8 mouse cellular contexts compared by ENCODE assay signal in genomic region chr17:28233091-28233731, GRCm38 (mm10). TPM values are rescaled to one million over a fixed set of nuclear protein-coding genes. Genes with fewer than 3 reads are reported as not detected.
DNase-seq lines count a peak whose midpoint lies in the region; ATAC-seq and TF ChIP-seq lines count a peak whose summit lies in the region.

No protein-coding gene starts in this region.

- TF ChIP-seq CTCF in spleen, adult 2 months (IDR thresholded peaks at IDR 0.05; ENCODE audit: extremely low read depth, insufficient read depth, insufficient read length, insufficient replicate concordance) = no peak

- peak overlapping the region; percentile 79 for H3K4me2 ChIP-seq in heart, embryonic 12.5 days

- no peak for TF ChIP-seq POLR2A in spleen, adult 2 months (IDR thresholded peaks at IDR 0.05; ENCODE audit: low read depth, low read length)

- 2% methylated on average over 17 of the region's 17 CpGs for WGBS in spleen, adult 2 months
- WGBS in heart, embryonic 12.5 days = 6% methylated on average over 17 of the region's 17 CpGs
- under 1% methylated on average over 17 of the region's 17 CpGs for WGBS in macrophage (ENCODE audit: missing documents)

- H3K27ac ChIP-seq in spleen, adult 2 months (ENCODE audit: insufficient read depth, low read length) = peak overlapping the region; percentile 86
- peak overlapping the region; percentile 58 for H3K27ac ChIP-seq in heart, embryonic 12.5 days (ENCODE audit: poor library complexity, severe bottlenecking)
- peak overlapping the region; percentile 68 for H3K27ac ChIP-seq in macrophage

- DNase-seq in spleen, adult 2 months (ENCODE audit: low read depth in 1 of 2, low spot score in 2 of 2) = no peak
- no peak for DNase-seq in spleen, postnatal 14 days (ENCODE audit: low spot score in 2 of 2)
- DNase-seq in adrenal gland, postnatal 36 days = peak; percentile 41 to 46
- DNase-seq in kidney, postnatal 10 days = peak; percentile 71
- no peak for DNase-seq in right cerebral cortex, postnatal 10 days (ENCODE audit: low spot score in 2 of 2)
- no peak for DNase-seq in urinary bladder, postnatal 10 days (ENCODE audit: low spot score)

- H3K4me3 ChIP-seq in spleen, adult 2 months (ENCODE audit: extremely low read depth, insufficient read depth, insufficient read length) = peak overlapping the region; percentile 88
- H3K4me3 ChIP-seq in heart, embryonic 12.5 days = peak overlapping the region; percentile 83
- peak overlapping the region; percentile 83 for H3K4me3 ChIP-seq in macrophage (ENCODE audit: inconsistent target)

- H3K9ac ChIP-seq in heart, embryonic 12.5 days = peak overlapping the region; percentile 93

- ATAC-seq in heart, embryonic 12.5 days (ENCODE audit: insufficient number of reproducible peaks, low FRiP score) = peak; percentile 37

- peaks cover 55% of the 10 kb centered on the region for H3K79me2 ChIP-seq in macrophage (ENCODE audit: inconsistent target)

- H3K4me1 ChIP-seq in spleen, adult 2 months (ENCODE audit: control insufficient read depth, insufficient read depth, insufficient read length) = no peaks in the 10 kb centered on the region
- H3K4me1 ChIP-seq in heart, embryonic 12.5 days (replicated peaks) = peaks cover 18% of the 10 kb centered on the region

- peaks cover 9% of the 10 kb centered on the region for H3K36me3 ChIP-seq in spleen, adult 2 months (ENCODE audit: control insufficient read depth, insufficient read depth, low read length)
- peaks cover 16% of the 10 kb centered on the region for H3K36me3 ChIP-seq in heart, embryonic 12.5 days
- peaks cover 12% of the 10 kb centered on the region; the same call in 1 of the 2 replicates for H3K36me3 ChIP-seq in macrophage (ENCODE audit: inconsistent target)

- no peaks in the 10 kb centered on the region for H3K9me3 ChIP-seq in heart, embryonic 12.5 days (replicated peaks)

- no peaks in the 10 kb centered on the region for H3K27me3 ChIP-seq in spleen, adult 2 months (ENCODE audit: control insufficient read depth, insufficient read depth, low read length)
- H3K27me3 ChIP-seq in heart, embryonic 12.5 days (replicated peaks) = peaks cover 5% of the 10 kb centered on the region; the same call in 1 of the 2 replicates

RNA-seq across cellular contexts. Expression of gene Ppard, which starts 0.7 kb away (rescaled TPM):
- 23.2 and 28.8 TPM in 2 replicates for polyA plus RNA-seq in spleen, adult 2 months (2012; rRNA removed)
- 10 to 100 TPM; 40.1 to 66.6 TPM for total RNA-seq in adrenal gland, postnatal 36 days (2021)
- polyA plus RNA-seq in heart, embryonic 12.5 days (2016; fragmentation: Nextera tagmentation; extraction: Ambion mirVana) = 1.1 and 1.4 TPM in 2 replicates
- 10 to 100 TPM; 12.0 to 77.1 (median 35.8) TPM for total RNA-seq in macrophage (2018; cell fraction: chromatin; rRNA removed)
- 10 to 100 TPM; 14.4 to 32.5 (median 20.6) TPM for total RNA-seq in macrophage (2018; cell fraction: cytosol; rRNA removed)
- total RNA-seq in macrophage (2018; cell fraction: nucleus; rRNA removed) = 10 to 100 TPM; 16.5 to 68.6 (median 26.6) TPM
- 10.6 to 23.1 TPM (median 20.3 TPM) in 3 replicates for polyA plus RNA-seq in macrophage (2018)

RNA-seq across cellular contexts. Expression of gene Def6, which starts 25.6 kb away (rescaled TPM):
- polyA plus RNA-seq in spleen, adult 2 months (2012; rRNA removed) = 69.7 and 79.0 TPM in 2 replicates
- 1 to 10 TPM; 1.4 to 1.5 TPM for total RNA-seq in adrenal gland, postnatal 36 days (2021)
- polyA plus RNA-seq in heart, embryonic 12.5 days (2016; fragmentation: Nextera tagmentation; extraction: Ambion mirVana) = 3.3 and 4.9 TPM in 2 replicates
- total RNA-seq in macrophage (2018; cell fraction: chromatin; rRNA removed) = 10 to 100 TPM in 20 of 26 experiments, 1 to 10 TPM in 6; 4.6 to 41.8 (median 24.5) TPM
- 10 to 100 TPM; 12.0 to 36.5 (median 30.1) TPM for total RNA-seq in macrophage (2018; cell fraction: cytosol; rRNA removed)
- 10 to 100 TPM in 24 of 26 experiments, 1 to 10 TPM in 2; 6.1 to 35.2 (median 23.3) TPM for total RNA-seq in macrophage (2018; cell fraction: nucleus; rRNA removed)
- polyA plus RNA-seq in macrophage (2018) = 20.9 to 30.3 TPM (median 27.3 TPM) in 3 replicates

RNA-seq across cellular contexts. Expression of gene Zfp523, which starts 56.3 kb away (rescaled TPM):
- polyA plus RNA-seq in spleen, adult 2 months (2012; rRNA removed) = 31.0 and 33.2 TPM in 2 replicates
- 10 to 100 TPM; 36.9 to 37.1 TPM for total RNA-seq in adrenal gland, postnatal 36 days (2021)
- 26.8 and 27.1 TPM in 2 replicates for polyA plus RNA-seq in heart, embryonic 12.5 days (2016; fragmentation: Nextera tagmentation; extraction: Ambion mirVana)
- total RNA-seq in macrophage (2018; cell fraction: chromatin; rRNA removed) = 10 to 100 TPM; 22.5 to 60.9 (median 33.4) TPM
- total RNA-seq in macrophage (2018; cell fraction: cytosol; rRNA removed) = 10 to 100 TPM in 2 of 26 experiments, 1 to 10 TPM in 24; 4.3 to 10.7 (median 7.5) TPM
- total RNA-seq in macrophage (2018; cell fraction: nucleus; rRNA removed) = 10 to 100 TPM in 25 of 26 experiments, 1 to 10 TPM in 1; 9.6 to 56.5 (median 24.2) TPM
- 7.5 to 11.9 TPM (median 11.7 TPM) in 3 replicates for polyA plus RNA-seq in macrophage (2018)

Comparison
In these comparisons a context has a peak if more than half of its experiments do, and no peak if none do; other contexts are left out.
1. DNase-seq: peak in adrenal gland, postnatal 36 days (2 of 2) and kidney, postnatal 10 days (single experiment); none in spleen, adult 2 months (0 of 2), spleen, postnatal 14 days (0 of 2), right cerebral cortex, postnatal 10 days (0 of 2) and urinary bladder, postnatal 10 days (single experiment).
2. Peak in every context shown above with its lines, with median percentiles within 50 percentile points of each other: H3K27ac ChIP-seq and H3K4me3 ChIP-seq.